Mouse (Mus musculus): ENCODE measurements around the gene Cdk8.

GRCm38 (mm10) chr5:146290446-146290845 lies 59.4 kb downstream of the Cdk8 start:
- TF ChIP-seq CTCF (IDR thresholded peaks at IDR 0.05; ENCODE audit: borderline replicate concordance, control insufficient read depth, extremely low read depth, insufficient read depth, low read length, poor library complexity): no peak
- no peak for TF ChIP-seq POLR2A (IDR thresholded peaks at IDR 0.05; ENCODE audit: control insufficient read depth, extremely low read depth, insufficient read depth, low read length, poor library complexity)
